Mouse (Mus musculus) adrenal gland, postnatal 25 days (tissue): ENCODE results near the gene Pdilt. TPM values are rescaled to one million over a fixed set of nuclear protein-coding genes. Genes with fewer than 3 reads are reported as not detected.

ENCODE experiments used
- DNase-seq: peaks from one replicate; pipeline ENCODE4 v3.0.0; 2021; ENCODE audit warnings: mixed read lengths
- total RNA-seq: library from RNA; stranded (reverse); gene quantifications from 2 replicates; pipeline ENCODE4 v1.2.3, GENCODE M21; 2021

The Pdilt gene
- total RNA-seq, 1 experiment from 2014 or later: not detected

DNA sequence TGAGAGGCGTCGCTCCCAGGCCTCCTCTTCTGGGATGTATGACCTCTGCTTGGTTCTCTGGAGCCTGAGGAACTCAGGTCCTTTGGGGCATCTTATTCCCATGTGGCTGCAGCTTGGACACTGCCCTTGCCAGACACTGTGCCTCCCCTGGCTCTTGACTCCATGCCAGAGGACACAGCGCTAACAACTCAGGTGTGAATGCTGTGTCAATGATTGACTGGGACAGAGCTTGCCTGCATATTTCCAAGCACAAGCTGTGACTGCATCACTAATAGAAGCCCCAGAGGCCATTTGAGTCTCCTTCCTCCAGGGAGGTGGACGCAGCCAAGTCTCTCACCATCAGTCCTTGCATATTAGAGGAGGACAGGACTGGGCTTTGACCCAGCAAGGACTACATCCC, 12.1 kb downstream of the Pdilt start:
- DNase-seq: no peak

- no peak for DNase-seq
Measured at GRCm38 (mm10) chr7:119490041-119490780, 33.1 kb downstream of the Pdilt start.

DNA sequence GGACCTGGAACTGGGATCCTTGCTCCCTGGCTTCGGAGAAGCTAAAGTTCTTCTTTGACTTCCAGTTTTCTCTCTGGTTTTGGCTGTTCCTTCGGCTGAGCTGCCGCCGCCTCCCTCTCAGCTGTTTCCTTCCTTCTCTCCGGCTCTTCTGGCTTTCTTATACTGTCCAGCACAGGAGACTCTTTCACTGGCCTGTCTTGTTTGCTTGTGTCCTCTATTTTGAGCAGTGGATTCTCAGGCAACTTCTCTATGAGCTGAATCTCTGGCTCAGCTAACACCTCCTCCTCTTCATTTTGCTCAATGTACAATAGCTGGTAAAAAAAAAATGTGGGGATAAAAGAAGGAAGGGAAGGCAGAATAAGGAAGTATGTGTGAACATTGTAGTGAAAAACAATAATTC, 36.6 kb downstream of the Pdilt start:
- no peak for DNase-seq

DNA sequence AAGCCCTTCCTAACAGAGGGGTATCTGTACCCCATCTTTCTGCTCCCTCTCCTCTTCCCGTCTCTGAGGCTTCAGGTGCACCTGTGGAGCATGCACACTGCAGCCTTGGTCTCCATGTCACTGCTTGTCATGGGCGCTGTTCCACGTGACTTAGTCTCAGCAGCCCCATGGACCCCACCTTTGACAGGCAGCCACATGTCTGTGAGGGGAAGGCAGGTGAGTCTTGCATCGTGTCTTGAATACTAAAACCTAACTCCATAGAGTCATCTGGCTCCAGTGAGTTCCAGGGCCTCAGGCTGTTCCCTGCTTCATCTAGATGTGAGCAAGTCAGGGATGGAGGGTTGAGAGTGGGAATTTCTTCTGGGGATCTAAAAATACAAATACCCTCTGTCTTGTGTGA, 39.1 kb downstream of the Pdilt start:
- no peak for DNase-seq

GRCm38 (mm10) chr7:119479256-119479655, 44.0 kb downstream of the Pdilt start, which contains the start of gene Umod:
Gene Umod, minus strand, starts transcription at chr7:119479282.
- no peak for DNase-seq

- no peak for DNase-seq
Measured at GRCm38 (mm10) chr7:119476500-119477389, 46.5 kb downstream of the Pdilt start.

DNA sequence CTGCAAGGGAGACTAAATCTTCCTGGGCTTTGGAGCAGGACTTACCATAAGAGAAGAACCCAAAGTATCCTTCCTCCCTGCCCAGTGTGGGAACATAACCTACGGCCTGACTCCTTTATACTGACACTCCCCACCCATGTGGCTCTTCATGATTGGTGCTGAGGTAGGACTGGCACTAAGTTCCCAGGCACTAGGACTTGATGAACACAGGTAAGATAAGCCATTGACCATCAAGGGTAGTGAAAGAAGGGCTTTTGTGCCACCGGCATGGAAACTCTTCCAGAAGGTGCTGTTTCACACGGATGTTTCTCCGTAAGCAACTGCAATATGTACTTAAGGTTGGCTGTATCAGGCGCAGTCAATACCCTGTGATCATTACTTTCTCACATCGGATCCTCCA, 64.1 kb downstream of the Pdilt start, which contains the start of gene Gp2:
Gene Gp2 (minus strand): TSS at position 101 of the 400 bp plus-strand sequence.
- no peak for DNase-seq

DNA sequence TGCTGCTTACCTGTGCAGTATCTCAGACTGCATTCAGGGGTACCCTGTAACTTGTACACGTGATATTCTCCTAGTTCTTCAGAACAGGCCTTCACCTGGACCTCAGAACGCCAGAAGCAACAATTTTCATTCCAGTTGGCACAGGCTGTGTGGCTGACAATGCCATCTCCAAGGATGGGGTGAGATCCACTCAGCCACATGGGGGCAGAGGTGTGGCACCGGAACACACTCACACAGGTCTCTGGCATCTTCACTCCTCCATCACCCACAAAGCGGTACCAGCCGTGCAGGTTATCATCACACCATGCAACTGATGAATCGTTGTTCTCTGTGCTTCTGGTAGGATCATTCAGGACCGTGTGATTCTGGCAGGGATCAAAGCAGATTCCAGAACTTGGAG, 69.1 kb downstream of the Pdilt start:
- no peak for DNase-seq

DNA sequence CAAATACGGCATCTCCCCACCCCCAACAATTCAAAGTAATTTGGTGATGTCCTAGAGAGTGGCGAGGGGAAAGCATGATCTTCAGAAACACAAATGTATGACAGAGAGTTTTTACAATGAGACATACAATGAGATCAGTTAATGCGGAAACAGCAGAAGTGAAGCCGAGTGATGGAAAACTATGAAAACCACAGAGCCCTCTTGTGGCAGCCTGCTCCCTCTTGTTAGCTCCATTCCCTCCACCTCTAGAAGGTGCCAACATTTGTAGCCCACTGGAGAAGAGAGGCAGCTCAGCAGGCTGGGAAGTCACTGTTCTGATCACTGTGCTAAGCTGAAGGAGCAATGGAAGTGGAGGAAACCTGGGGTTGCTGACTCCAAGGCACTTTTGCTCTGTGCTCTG, 79.4 kb downstream of the Pdilt start:
- no peak for DNase-seq

GRCm38 (mm10) chr7:119441938-119442337, 81.4 kb downstream of the Pdilt start:
- DNase-seq: no peak

Other genes starting within 250 kb of the Pdilt start
- not detected in 2 replicates for gene Gp2, start 64.2 kb downstream of the Pdilt start, total RNA-seq
- not detected in 2 replicates for gene Umod, start 44.2 kb downstream of the Pdilt start, total RNA-seq
- gene Acsm5, start 4.0 kb downstream of the Pdilt start, total RNA-seq: 3.0 and 3.3 TPM in 2 replicates
- gene Acsm2, start 30.9 kb upstream of the Pdilt start, total RNA-seq: not detected in 2 replicates
- 3.5 TPM in 1 of 2 replicates, not detected in the other for gene Acsm1, start 83.5 kb upstream of the Pdilt start, total RNA-seq
- gene Acsm4, start 166.5 kb upstream of the Pdilt start, total RNA-seq: not detected in 2 replicates
- 31.1 and 35.9 TPM in 2 replicates for gene Thumpd1, start 197.3 kb upstream of the Pdilt start, total RNA-seq
- 38.2 and 46.5 TPM in 2 replicates for gene Acsm3, start 237.4 kb upstream of the Pdilt start, total RNA-seq